Mouse (Mus musculus) G1E (cell line): ENCODE data around the gene Mars2.

Source experiments
- CTCF ChIP-seq: IDR thresholded peaks from 2 replicates; pipeline ENCODE4 v1.5.1; 2012; ENCODE audit warnings: low read depth, low read length, inconsistent platforms, mixed read lengths
- GATA1 ChIP-seq: IDR thresholded peaks from 2 replicates; pipeline ENCODE4 v1.6.1; 2012; ENCODE audit warnings: borderline replicate concordance, low read length, inconsistent platforms, mixed read lengths

DNA sequence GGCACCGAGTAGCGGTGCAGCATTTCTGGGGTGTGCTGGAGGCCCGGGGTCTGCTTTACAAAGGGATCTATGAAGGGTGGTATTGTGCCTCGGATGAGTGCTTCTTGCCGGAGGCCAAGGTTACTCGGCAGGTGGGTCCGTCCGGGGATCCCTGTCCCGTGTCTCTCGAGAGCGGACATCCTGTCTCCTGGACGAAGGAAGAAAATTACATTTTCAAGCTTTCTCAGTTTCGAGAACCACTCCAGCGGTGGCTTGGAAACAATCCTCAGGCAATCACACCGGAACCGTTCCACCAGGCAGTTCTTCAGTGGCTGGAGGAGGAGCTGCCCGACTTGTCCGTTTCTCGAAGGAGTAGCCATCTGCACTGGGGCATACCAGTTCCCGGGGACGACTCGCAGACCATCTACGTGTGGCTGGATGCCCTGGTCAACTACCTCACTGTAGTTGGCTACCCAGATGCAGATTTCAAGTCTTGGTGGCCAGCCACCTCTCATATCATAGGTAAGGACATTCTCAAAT, 725 bp downstream of the Mars2 start:
- TF ChIP-seq CTCF: no peak
- TF ChIP-seq GATA1: no peak
